Mouse (Mus musculus): Measurements from ENCODE around the gene Zyg11a. TPM values are rescaled to one million over a fixed set of nuclear protein-coding genes. Genes with fewer than 3 reads are reported as not detected.
A peak's percentile ranks its signal among the peaks of the same experiment; 100 is the strongest.
"Not testable (repeated sequence)": the region's sequence is repeated elsewhere in the genome, so short reads cannot be mapped to it uniquely, and the experiment has no call there.

The Zyg11a gene
- polyA plus RNA-seq, 1 experiment from 2014 or later, result 0.09 TPM

GRCm38 (mm10) chr4:108163291-108163690 lies 54.6 kb downstream of the Zyg11a start:
- 76% methylated on average over 3 of the region's 3 CpGs for WGBS
- H3K27ac ChIP-seq (ENCODE audit: low read length), result no peak overlapping the region
- no peak overlapping the region for H3K4me2 ChIP-seq (ENCODE audit: low read depth, low read length)
- no peaks in the 10 kb centered on the region for H3K4me1 ChIP-seq (ENCODE audit: control insufficient read depth, insufficient read depth, low read length)
- ATAC-seq, result no peak
- H3K36me3 ChIP-seq (ENCODE audit: control insufficient read depth, insufficient read depth, low read length), result no peaks in the 10 kb centered on the region
- no peaks in the 10 kb centered on the region for H3K27me3 ChIP-seq (replicated peaks; ENCODE audit: control insufficient read depth, insufficient read depth, low read length)
- no peaks in the 10 kb centered on the region for H3K9me3 ChIP-seq (ENCODE audit: control insufficient read depth, low read length)
- H3K9ac ChIP-seq (ENCODE audit: low read depth, low read length), result no peak overlapping the region
- no peak overlapping the region for H3K4me3 ChIP-seq (ENCODE audit: low read length)

- H3K4me2 ChIP-seq (ENCODE audit: low read depth, low read length), result no peak overlapping the region
- no peaks in the 10 kb centered on the region for H3K9me3 ChIP-seq (ENCODE audit: control insufficient read depth, low read length)
- H3K4me3 ChIP-seq (ENCODE audit: low read length), result no peak overlapping the region
- H3K36me3 ChIP-seq (ENCODE audit: control insufficient read depth, insufficient read depth, low read length), result no peaks in the 10 kb centered on the region
- no peak overlapping the region for H3K27ac ChIP-seq (ENCODE audit: low read length)
- no peaks in the 10 kb centered on the region for H3K27me3 ChIP-seq (replicated peaks; ENCODE audit: control insufficient read depth, insufficient read depth, low read length)
- H3K9ac ChIP-seq (ENCODE audit: low read depth, low read length), result no peak overlapping the region
- WGBS, result 92% methylated on average over 8 of the region's 8 CpGs
- no peak for ATAC-seq
- no peaks in the 10 kb centered on the region for H3K4me1 ChIP-seq (ENCODE audit: control insufficient read depth, insufficient read depth, low read length)
Measured at GRCm38 (mm10) chr4:108161936-108162335, 55.9 kb downstream of the Zyg11a start.

GRCm38 (mm10) chr4:108155141-108155540 lies 62.7 kb downstream of the Zyg11a start:
- not testable (repeated sequence) for H3K36me3 ChIP-seq (ENCODE audit: control insufficient read depth, insufficient read depth, low read length); ATAC-seq; H3K4me1 ChIP-seq (ENCODE audit: control insufficient read depth, insufficient read depth, low read length); H3K9ac ChIP-seq (ENCODE audit: low read depth, low read length); H3K9me3 ChIP-seq (ENCODE audit: control insufficient read depth, low read length); H3K4me2 ChIP-seq (ENCODE audit: low read depth, low read length); H3K4me3 ChIP-seq (ENCODE audit: low read length); H3K27ac ChIP-seq (ENCODE audit: low read length); H3K27me3 ChIP-seq (replicated peaks; ENCODE audit: control insufficient read depth, insufficient read depth, low read length)
- 79% methylated on average over 1 of the region's 1 CpGs for WGBS

- not testable (repeated sequence) for H3K27me3 ChIP-seq (replicated peaks; ENCODE audit: control insufficient read depth, insufficient read depth, low read length); H3K9me3 ChIP-seq (ENCODE audit: control insufficient read depth, low read length); H3K4me2 ChIP-seq (ENCODE audit: low read depth, low read length); ATAC-seq; H3K9ac ChIP-seq (ENCODE audit: low read depth, low read length); H3K27ac ChIP-seq (ENCODE audit: low read length); H3K4me3 ChIP-seq (ENCODE audit: low read length); H3K4me1 ChIP-seq (ENCODE audit: control insufficient read depth, insufficient read depth, low read length); H3K36me3 ChIP-seq (ENCODE audit: control insufficient read depth, insufficient read depth, low read length)
- WGBS, result 46% methylated on average over 3 of the region's 3 CpGs
Measured at GRCm38 (mm10) chr4:108145554-108145953, 72.3 kb downstream of the Zyg11a start.

- 81% methylated on average over 1 of the region's 1 CpGs for WGBS
- Histone ChIP-seq H3K27me3 (replicated peaks; ENCODE audit: control insufficient read depth, insufficient read depth, low read length) (no peaks in the 10 kb centered on the region), H3K4me1 (ENCODE audit: control insufficient read depth, insufficient read depth, low read length) (no peaks in the 10 kb centered on the region), H3K9me3 (ENCODE audit: control insufficient read depth, low read length) (no peaks in the 10 kb centered on the region), H3K4me2 (ENCODE audit: low read depth, low read length) (no peak within 1 kb of the TSS), H3K36me3 (ENCODE audit: control insufficient read depth, insufficient read depth, low read length) (no peaks in the 10 kb centered on the region), H3K27ac (ENCODE audit: low read length) (no peak within 1 kb of the TSS), H3K4me3 (ENCODE audit: low read length) (no peak within 1 kb of the TSS), H3K9ac (ENCODE audit: low read depth, low read length) (no peak within 1 kb of the TSS)
- 0 out of 2 replicates have a peak, but pooled peaks have one; percentile 55 for ATAC-seq
Measured at GRCm38 (mm10) chr4:108144880-108145279, 73.0 kb downstream of the Zyg11a start, which contains the start of gene Scp2. Gene Scp2 (minus strand): TSS chr4:108144998.

GRCm38 (mm10) chr4:108143778-108144177 lies 74.1 kb downstream of the Zyg11a start:
- Histone ChIP-seq H3K9me3 (ENCODE audit: control insufficient read depth, low read length) (no peaks in the 10 kb centered on the region), H3K9ac (ENCODE audit: low read depth, low read length) (no peak overlapping the region), H3K4me3 (ENCODE audit: low read length) (no peak overlapping the region), H3K27me3 (replicated peaks; ENCODE audit: control insufficient read depth, insufficient read depth, low read length) (no peaks in the 10 kb centered on the region), H3K4me1 (ENCODE audit: control insufficient read depth, insufficient read depth, low read length) (no peaks in the 10 kb centered on the region), H3K27ac (ENCODE audit: low read length) (no peak overlapping the region), H3K4me2 (ENCODE audit: low read depth, low read length) (no peak overlapping the region), H3K36me3 (ENCODE audit: control insufficient read depth, insufficient read depth, low read length) (no peaks in the 10 kb centered on the region)
- 0 out of 2 replicates have a peak, but pooled peaks have one; percentile 52 for ATAC-seq

- not testable (repeated sequence) for H3K4me2 ChIP-seq (ENCODE audit: low read depth, low read length); H3K4me1 ChIP-seq (ENCODE audit: control insufficient read depth, insufficient read depth, low read length); ATAC-seq; H3K4me3 ChIP-seq (ENCODE audit: low read length); H3K27me3 ChIP-seq (replicated peaks; ENCODE audit: control insufficient read depth, insufficient read depth, low read length); H3K36me3 ChIP-seq (ENCODE audit: control insufficient read depth, insufficient read depth, low read length); H3K27ac ChIP-seq (ENCODE audit: low read length); H3K9me3 ChIP-seq (ENCODE audit: control insufficient read depth, low read length); H3K9ac ChIP-seq (ENCODE audit: low read depth, low read length)
- 73% methylated on average over 2 of the region's 2 CpGs for WGBS
Measured at GRCm38 (mm10) chr4:108143178-108143577, 74.7 kb downstream of the Zyg11a start.

- Histone ChIP-seq H3K27ac (ENCODE audit: low read length) (no peak overlapping the region), H3K9ac (ENCODE audit: low read depth, low read length) (no peak overlapping the region), H3K4me3 (ENCODE audit: low read length) (no peak overlapping the region), H3K4me1 (ENCODE audit: control insufficient read depth, insufficient read depth, low read length) (no peaks in the 10 kb centered on the region), H3K36me3 (ENCODE audit: control insufficient read depth, insufficient read depth, low read length) (no peaks in the 10 kb centered on the region), H3K9me3 (ENCODE audit: control insufficient read depth, low read length) (no peaks in the 10 kb centered on the region), H3K4me2 (ENCODE audit: low read depth, low read length) (no peak overlapping the region), H3K27me3 (replicated peaks; ENCODE audit: control insufficient read depth, insufficient read depth, low read length) (no peaks in the 10 kb centered on the region)
- ATAC-seq, result no peak
- WGBS, result 83% methylated on average over 5 of the region's 5 CpGs
Measured at GRCm38 (mm10) chr4:108136938-108137337, 80.9 kb downstream of the Zyg11a start.

Measured in intestine, embryonic 16.5 days (tissue).